Mouse (Mus musculus) embryonic stem cell, embryonic (primary cell): ENCODE measurements at regions not wholly inside any gene's neighbourhood (a gene's known extent, or its start where the extent isn't known, plus 50 kb on each side); places are given as distances from the start of the nearest gene placed in this dataset.

Experiments
- CTCF ChIA-PET, 4 experiments: fragments of 300-600 bp in 2 of 4; fragments of 350-600 bp in 2 of 4; sonication (Branson Sonifier 250); formaldehyde crosslinking; loops; one replicate each; lab custom pipeline; 2022; ENCODE audit warnings: inconsistent platforms in 2 of 4; lab: Charles Lee
- POLR2A ChIA-PET, 4 experiments: fragments of 300-600 bp in 2 of 4; fragments of 350-600 bp in 2 of 4; sonication (Branson Sonifier 250); formaldehyde crosslinking; loops; one replicate each; lab custom pipeline; 2022; ENCODE audit warnings: antibody characterized with exemption in 4 of 4, inconsistent platforms in 1 of 4; lab: Charles Lee

GRCm38 (mm10) chr2:21129621-21130020, 75.5 kb downstream of the Enkur start:
- ChIA-PET CTCF (no interaction called here), POLR2A (no interaction called here)

GRCm38 (mm10) chr2:21126531-21126930, 78.6 kb downstream of the Enkur start:
- ChIA-PET POLR2A (no interaction called here), CTCF (interaction anchor here in 1 of 4 experiments (0.6 kb wide), 1 partner anchor 510 kb away, joined by 5 read pairs; no protein-coding TSS in a partner anchor)

DNA sequence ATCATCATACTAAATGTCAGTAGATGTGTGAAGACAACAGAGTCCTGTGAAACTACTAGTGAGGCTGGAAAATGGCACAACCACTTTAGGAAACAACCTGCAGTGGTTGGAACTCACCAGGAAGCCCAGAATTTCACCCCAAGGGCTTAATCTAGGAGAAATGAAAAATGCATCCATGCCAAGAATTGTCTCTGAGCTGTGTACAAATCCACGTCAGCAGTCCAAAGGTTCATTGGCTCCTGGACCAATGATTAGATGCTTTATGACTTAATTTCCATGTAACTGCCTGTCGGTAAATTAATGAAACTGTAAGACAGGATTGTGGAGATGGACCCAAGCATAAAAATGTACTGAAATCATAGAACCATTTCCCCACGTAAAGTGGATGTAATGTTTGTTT, 82.7 kb downstream of the Enkur start:
- ChIA-PET CTCF (no interaction called here), POLR2A (no interaction called here)

GRCm38 (mm10) chr2:21121663-21122062, 83.5 kb downstream of the Enkur start:
- CTCF ChIA-PET, result no interaction called here

DNA sequence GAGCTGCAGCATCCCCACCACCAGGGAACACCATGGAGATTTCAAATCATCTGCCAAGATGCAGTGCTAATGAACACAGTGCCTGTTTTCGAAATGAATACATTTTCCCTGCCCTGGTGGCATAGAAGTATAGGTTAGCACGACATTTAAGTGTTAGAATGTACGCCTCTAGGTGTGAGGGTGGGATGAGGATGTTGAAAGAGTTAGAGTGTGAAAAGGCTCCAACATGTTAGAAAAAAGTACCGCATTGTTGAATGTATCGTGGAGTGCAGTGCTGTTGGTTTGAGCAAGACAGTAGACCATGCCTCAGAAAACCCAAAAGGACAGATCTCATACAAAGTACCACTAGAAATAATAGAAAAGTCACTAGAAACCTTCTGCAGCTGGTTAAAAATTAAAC, 88.3 kb downstream of the Enkur start:
- ChIA-PET POLR2A (interaction anchor here in 1 of 4 experiments (1.3 kb wide), 1 partner anchor 9 kb away, joined by 4 read pairs; no protein-coding TSS in a partner anchor), CTCF (no interaction called here)

More at GRCm38 (mm10) chr2:21121663-21122062, 83.5 kb downstream of the Enkur start:
- POLR2A ChIA-PET, result no interaction called here

DNA sequence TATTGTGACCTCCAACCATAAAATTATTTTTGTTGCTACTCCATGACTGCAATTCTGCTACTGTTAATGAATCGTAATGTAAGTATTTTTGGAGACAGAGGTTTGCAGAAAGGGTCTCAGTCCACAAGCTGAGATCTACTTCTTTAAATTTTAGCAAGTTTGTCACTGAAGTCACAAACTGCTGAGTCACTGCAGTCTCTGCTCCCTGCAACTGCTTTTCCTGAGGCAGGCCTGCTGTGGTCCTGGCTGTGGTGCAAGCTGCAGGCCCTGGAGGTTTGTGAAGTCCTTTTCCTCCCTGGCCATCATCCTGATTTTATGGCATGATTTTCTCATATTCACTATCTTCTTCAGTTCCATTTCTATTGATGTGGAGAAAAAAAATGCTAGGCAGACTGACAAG, 93.6 kb downstream of the Enkur start:
- ChIA-PET CTCF (no interaction called here), POLR2A (no interaction called here)

DNA sequence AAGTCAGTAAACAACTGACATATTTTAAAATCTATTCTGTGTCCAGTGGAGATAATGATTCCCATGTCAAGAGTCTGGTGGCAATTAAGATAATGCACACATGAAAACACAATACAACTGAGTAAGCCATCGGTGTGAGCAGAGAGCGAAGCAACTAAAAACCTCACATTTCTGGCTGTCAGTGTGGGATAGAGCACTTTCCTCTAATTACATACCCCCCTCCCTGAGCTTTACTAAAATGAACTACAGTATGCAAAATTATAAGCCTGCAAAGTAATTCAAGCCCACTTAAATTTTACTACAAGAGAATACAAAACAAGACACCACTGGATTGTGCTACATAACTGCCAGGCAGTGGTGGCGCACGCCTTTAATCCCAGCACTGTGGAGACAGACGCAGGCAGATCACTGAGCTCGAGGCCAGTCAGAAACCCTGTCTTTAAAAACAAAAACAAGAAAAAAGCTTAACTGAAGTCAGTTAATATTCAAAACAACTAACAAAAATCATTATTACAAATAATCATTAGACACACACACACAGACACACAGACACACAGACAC, 104.8 kb downstream of the Enkur start:
- ChIA-PET CTCF (interaction anchor here in 3 of 4 experiments (0.5 to 0.7 kb wide), 3 partner anchors 180 to 1127 kb away, joined by 3 read pairs; partner anchors contain the start of gene Myo3a (in 1 of the 3)), POLR2A (no interaction called here)

DNA sequence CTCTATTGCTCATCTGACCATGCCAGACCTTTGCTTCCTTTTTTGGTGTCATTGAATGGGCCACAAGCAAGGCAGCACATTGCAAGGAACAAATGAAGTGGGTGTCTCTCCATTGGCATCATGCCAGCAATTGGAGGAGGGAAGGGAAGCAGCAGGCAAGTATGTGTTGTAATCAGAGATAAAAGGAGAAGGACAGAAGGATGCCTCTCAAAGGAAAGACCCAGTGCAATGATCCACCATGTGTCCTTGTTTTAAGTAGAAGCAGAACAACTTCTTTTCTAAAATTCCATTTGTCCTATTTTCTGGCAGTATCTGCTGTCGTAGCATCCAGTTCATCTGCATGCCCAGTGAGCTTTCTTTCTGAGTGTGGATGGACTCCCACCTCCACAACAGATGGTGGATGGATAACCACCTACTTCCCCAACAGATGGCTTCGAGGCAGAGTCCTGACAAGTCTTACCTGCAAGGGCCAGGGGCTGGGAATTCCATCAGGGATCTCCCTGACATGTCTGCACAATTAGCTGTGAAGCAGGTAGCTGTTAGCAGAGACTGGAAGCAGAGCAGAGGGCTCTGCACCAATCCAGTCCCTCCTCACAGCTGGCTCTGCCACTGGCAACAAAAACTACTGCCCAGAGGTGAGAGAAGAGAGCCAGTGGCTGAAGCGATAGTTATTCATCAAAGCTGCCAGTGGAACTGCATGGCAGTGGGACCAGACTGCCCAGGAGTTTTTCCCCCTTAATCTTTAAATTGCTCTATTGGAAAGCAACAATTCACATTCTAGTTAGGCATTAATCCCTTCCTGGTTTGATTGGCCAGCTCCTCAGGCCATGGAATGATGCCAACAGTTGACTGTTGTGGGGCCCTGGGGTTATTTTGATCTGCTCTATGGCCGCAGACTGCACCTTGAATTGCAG, 113.8 kb downstream of the Enkur start:
- ChIA-PET POLR2A (no interaction called here), CTCF (no interaction called here)

DNA sequence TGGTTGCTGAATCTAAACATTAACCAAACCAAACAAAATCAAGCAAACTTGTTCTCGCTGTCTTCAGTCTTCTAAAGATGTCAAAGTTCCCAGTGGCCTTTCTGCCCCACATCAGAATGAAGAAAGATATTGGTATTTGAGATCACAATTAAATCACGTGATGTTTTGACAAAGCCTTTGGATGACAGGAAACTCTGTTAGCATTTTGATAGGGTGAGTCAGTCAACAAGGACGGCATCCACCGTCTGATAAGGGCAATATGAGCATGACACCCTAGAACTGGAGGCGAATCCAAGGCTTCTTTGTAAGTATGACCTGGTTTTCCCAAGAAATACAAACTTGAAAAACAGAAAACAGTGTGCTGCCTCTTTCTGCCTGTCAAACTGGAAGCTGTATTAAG, 116.8 kb upstream of the Arhgap21 start:
- CTCF ChIA-PET, result no interaction called here
- POLR2A ChIA-PET, result no interaction called here

DNA sequence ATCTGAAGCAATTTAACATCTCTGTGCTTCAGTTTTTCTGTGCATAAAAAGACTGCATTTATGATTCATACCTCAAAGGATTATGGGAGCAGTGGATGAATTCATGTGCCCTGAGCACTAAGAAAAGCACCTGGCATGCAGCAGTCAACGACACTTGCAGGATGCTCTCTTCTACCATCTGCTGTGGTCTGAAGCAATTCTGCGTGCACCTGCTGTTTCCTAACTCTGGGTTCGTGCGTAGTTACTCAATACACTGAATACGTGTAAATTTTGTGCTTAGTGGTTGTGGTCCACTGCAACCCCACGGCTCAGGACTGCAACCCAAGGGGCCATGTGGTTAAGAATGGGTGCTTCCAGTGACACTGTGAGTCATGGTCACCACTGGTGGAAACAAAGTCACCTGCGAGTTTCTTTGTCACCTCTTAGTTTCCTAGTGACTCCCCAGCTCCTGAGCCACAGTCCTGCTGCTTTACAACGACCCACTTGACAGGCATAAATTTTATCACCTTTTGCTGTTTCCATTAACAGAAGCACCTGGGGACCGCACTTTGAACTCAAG, 98.7 kb upstream of the Arhgap21 start:
- ChIA-PET POLR2A (interaction anchor here in 1 of 4 experiments (0.6 kb wide), 1 partner anchor 361 kb away, joined by 4 read pairs; no protein-coding TSS in a partner anchor), CTCF (interaction anchor here in 1 of 4 experiments (2.0 kb wide), 1 partner anchor 213 kb away, joined by 4 read pairs; no protein-coding TSS in a partner anchor)

DNA sequence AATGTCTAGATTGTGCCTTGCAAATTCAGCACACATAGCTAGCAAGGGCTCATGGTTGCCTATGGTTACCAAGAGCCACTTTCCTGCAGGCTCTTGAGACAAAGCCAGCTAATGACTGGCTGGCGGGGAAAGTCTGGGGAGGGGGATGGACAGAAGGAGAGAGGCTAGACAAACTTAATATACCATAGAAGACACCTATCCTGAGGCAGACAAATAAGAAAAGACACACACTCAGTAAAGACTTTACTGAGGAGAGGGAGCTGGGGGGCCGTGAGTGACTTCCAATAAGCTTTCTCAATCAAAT, 91.6 kb upstream of the Arhgap21 start:
- ChIA-PET CTCF (no interaction called here), POLR2A (interaction anchor here in 1 of 4 experiments (1.2 kb wide), 1 partner anchor 50 kb away, joined by 3 read pairs; no protein-coding TSS in a partner anchor)

- ChIA-PET POLR2A (interaction anchor here in 1 of 4 experiments (1.2 kb wide), 1 partner anchor 50 kb away, joined by 3 read pairs; no protein-coding TSS in a partner anchor), CTCF (no interaction called here)
These were observed 91.1 kb upstream of the Arhgap21 start for GRCm38 (mm10) chr2:21059618-21060346.

DNA sequence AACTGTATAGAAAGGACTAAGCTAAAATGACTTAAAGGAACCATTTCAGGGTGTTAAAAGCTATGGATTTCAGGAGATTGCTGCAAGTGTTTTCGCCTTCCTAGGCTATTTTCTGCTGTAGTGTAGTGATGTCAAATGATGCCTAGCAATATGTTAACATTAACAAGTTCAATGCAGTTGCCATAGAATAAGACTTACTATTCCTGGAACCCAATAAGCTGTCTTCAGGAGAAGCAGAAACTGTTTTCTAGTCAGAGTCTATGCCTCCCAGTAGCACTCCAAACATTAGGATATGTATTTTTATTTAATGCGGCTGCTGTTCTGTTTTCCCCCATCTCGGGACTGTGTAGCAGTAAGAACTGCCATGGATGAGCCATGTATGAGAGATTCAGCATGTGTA, 90.3 kb upstream of the Arhgap21 start:
- ChIA-PET CTCF (interaction anchor here in 2 of 4 experiments (0.6 to 1.1 kb wide), 2 partner anchors 222 to 837 kb away, joined by 3 read pairs; no protein-coding TSS in a partner anchor), POLR2A (no interaction called here)

GRCm38 (mm10) chr2:21056450-21057210, 87.9 kb upstream of the Arhgap21 start:
- POLR2A ChIA-PET, result no interaction called here
- CTCF ChIA-PET, result interaction anchor here in 2 of 4 experiments (0.5 to 0.6 kb wide), 2 partner anchors 9 to 861 kb away, joined by 4 to 13 read pairs; no protein-coding TSS in a partner anchor

DNA sequence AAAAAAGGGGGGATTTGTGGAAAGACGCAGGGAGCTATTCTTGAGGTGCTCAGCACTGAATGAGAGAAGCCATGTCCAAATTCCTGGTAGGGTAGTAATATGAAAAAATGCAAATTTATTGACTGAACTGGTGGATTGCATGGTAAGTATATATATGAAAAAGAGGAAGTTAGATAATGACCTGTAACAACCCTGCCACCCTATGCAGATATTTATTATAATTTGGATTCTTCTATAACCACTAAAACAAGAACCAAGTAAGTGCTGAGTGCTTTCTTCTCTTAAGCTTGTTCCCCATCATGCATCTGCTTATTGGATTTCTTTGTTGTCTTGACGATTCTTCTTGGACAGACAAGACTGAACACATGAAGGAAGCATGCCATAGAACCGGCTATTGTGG, 86.7 kb upstream of the Arhgap21 start:
- POLR2A ChIA-PET, result no interaction called here
- CTCF ChIA-PET, result no interaction called here

DNA sequence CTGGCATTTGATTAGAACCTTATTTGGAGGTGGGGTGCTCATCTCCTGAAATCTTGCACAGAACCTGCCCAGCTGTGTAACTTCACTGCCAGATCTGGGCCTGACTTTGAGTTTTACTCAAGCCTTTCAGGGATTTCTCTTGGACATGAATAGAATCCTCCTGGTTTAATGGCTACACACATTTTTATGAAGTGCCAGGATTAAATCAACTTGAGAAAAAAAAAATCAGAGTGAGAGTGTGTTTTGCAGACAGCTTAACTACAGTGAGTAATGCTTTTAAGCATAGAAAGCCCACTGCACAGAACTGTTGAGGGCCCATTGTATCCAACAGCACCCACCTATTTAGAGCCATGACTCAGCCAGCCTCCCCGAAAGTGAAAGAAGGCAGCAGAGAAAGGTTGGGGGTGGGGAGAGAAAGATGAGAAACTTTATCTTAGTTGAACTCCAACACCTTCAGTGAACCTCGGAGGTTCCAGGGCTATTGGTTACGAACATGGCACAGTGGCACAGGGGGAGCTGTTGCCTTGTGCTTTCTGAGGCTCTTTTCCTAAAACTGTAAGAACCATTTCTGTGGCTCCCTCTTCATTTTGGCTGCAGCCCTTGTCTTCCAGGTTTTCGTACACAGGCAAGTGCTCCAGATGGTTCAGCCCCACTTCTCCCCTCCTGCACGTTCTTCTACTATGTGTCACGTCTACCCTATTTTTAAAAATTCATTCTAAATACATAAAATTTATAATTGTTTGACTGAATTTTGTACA, 85.8 kb upstream of the Arhgap21 start:
- ChIA-PET CTCF (interaction anchor here in 1 of 4 experiments (0.6 kb wide), 1 partner anchor 117 kb away, joined by 11 read pairs; no protein-coding TSS in a partner anchor), POLR2A (no interaction called here)

GRCm38 (mm10) chr2:21053596-21053995, 84.9 kb upstream of the Arhgap21 start:
- ChIA-PET POLR2A (no interaction called here), CTCF (no interaction called here)

- ChIA-PET CTCF (no interaction called here), POLR2A (no interaction called here)
These were observed 80.3 kb upstream of the Arhgap21 start for GRCm38 (mm10) chr2:21048996-21049395.
